Mouse (Mus musculus): ENCODE data around the gene Ptprg.

The Ptprg gene

GRCm38 (mm10) chr14:11824915-11825314 is 271.6 kb downstream of the Ptprg start:
- DNase-seq (ENCODE audit: low spot score) = no peak

- no peak for DNase-seq (ENCODE audit: low spot score)
Measured at GRCm38 (mm10) chr14:11825551-11825950, 272.2 kb downstream of the Ptprg start.

GRCm38 (mm10) chr14:11828086-11828485 is 274.8 kb downstream of the Ptprg start:
- no peak for DNase-seq (ENCODE audit: low spot score)

- DNase-seq (ENCODE audit: low spot score) = no peak
Measured at GRCm38 (mm10) chr14:11833678-11834077, 280.3 kb downstream of the Ptprg start.

- no peak for DNase-seq (ENCODE audit: low spot score)
Measured at GRCm38 (mm10) chr14:11835706-11836445, 282.5 kb downstream of the Ptprg start.

- no peak for DNase-seq (ENCODE audit: low spot score)
Measured at GRCm38 (mm10) chr14:11837714-11838113, 284.4 kb downstream of the Ptprg start.

- no peak for DNase-seq (ENCODE audit: low spot score)
Measured at GRCm38 (mm10) chr14:11841621-11842020, 288.3 kb downstream of the Ptprg start.

- no peak for DNase-seq (ENCODE audit: low spot score)
Measured at GRCm38 (mm10) chr14:11852896-11853295, 299.6 kb downstream of the Ptprg start.

GRCm38 (mm10) chr14:11855499-11855898 is 302.2 kb downstream of the Ptprg start:
- no peak for DNase-seq (ENCODE audit: low spot score)

- DNase-seq (ENCODE audit: low spot score) = no peak
Measured at GRCm38 (mm10) chr14:11857928-11858481, 304.7 kb downstream of the Ptprg start.

GRCm38 (mm10) chr14:11863286-11863685 is 310.0 kb downstream of the Ptprg start:
- DNase-seq (ENCODE audit: low spot score) = no peak

GRCm38 (mm10) chr14:11864840-11865239 is 311.5 kb downstream of the Ptprg start:
- DNase-seq (ENCODE audit: low spot score) = no peak

GRCm38 (mm10) chr14:11865332-11865731 is 312.0 kb downstream of the Ptprg start:
- no peak for DNase-seq (ENCODE audit: low spot score)

- no peak for DNase-seq (ENCODE audit: low spot score)
Measured at GRCm38 (mm10) chr14:11865872-11866271, 312.5 kb downstream of the Ptprg start.

GRCm38 (mm10) chr14:11866416-11866815 is 313.1 kb downstream of the Ptprg start:
- DNase-seq (ENCODE audit: low spot score) = no peak

GRCm38 (mm10) chr14:11868636-11869035 is 315.3 kb downstream of the Ptprg start:
- no peak for DNase-seq (ENCODE audit: low spot score)

GRCm38 (mm10) chr14:11871752-11872344 is 318.5 kb downstream of the Ptprg start:
- DNase-seq (ENCODE audit: low spot score) = no peak

GRCm38 (mm10) chr14:11874266-11874665 is 320.9 kb downstream of the Ptprg start:
- no peak for DNase-seq (ENCODE audit: low spot score)

GRCm38 (mm10) chr14:11874960-11875889 is 321.9 kb downstream of the Ptprg start:
- DNase-seq (ENCODE audit: low spot score) = no peak

GRCm38 (mm10) chr14:11881082-11881481 is 327.8 kb downstream of the Ptprg start:
- DNase-seq (ENCODE audit: low spot score) = no peak

- no peak for DNase-seq (ENCODE audit: low spot score)
Measured at GRCm38 (mm10) chr14:11883142-11883921, 330.0 kb downstream of the Ptprg start.

- DNase-seq (ENCODE audit: low spot score) = no peak
Measured at GRCm38 (mm10) chr14:11883995-11884394, 330.7 kb downstream of the Ptprg start.

All from spleen, adult 12 weeks (tissue).